Mouse (Mus musculus): ENCODE data around the gene Syne2. TPM values are rescaled to one million over a fixed set of nuclear protein-coding genes. Genes with fewer than 3 reads are reported as not detected.
A peak's percentile ranks its signal among the peaks of the same experiment; 100 is the strongest.
"Not testable (repeated sequence)": the region's sequence is repeated elsewhere in the genome, so short reads cannot be mapped to it uniquely, and the experiment has no call there.

Syne2 gene
- polyA plus RNA-seq (2014; fragmentation: Nextera tagmentation; extraction: Ambion mirVana): 59.4 and 68.4 TPM in 2 replicates

DNA sequence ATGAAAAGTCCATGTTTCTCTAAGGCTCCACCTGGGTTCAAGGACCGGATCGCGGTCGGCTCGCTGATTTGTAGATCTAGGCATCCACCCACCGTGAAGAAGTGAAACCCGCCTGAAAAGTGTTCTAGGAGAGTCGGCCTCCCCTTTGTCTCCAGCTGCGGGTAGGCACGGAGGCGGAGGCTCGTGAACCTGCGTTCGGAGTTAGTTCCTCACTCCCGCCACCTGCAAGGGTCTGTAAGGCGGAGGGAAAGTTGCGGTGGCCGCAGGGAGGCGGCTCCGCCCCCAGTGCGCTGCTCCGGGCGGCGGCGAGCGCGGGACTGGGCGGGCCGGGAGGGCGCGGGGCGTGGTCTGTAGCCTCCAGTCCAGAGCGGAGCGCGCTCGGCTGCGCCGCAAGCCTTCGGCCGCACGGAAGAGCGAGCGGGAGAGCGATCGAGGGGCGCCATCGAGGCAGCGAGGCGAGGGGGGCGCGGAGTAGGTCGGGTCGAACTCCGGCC lies at the start of gene Syne2:
Gene Syne2, plus strand, starts transcription at position 176 of the 494 bp plus-strand sequence.
- DNase-seq: peak; percentile 92
- H3K9ac ChIP-seq: peak within 1 kb of the TSS; percentile 91
- H3K4me1 ChIP-seq (ENCODE audit: insufficient read depth): no peaks in the 10 kb centered on the region; the same call in 1 of the 2 replicates
- no peaks in the 10 kb centered on the region for H3K27me3 ChIP-seq (ENCODE audit: insufficient read depth, low read length)
- peak within 1 kb of the TSS; percentile 86 for H3K4me2 ChIP-seq
- H3K9me3 ChIP-seq (ENCODE audit: low read depth, low read length): no peaks in the 10 kb centered on the region
- ATAC-seq (ENCODE audit: insufficient read depth): peak; percentile 96
- 1% methylated on average over 54 of the region's 54 CpGs for WGBS
- no peaks in the 10 kb centered on the region for H3K36me3 ChIP-seq (ENCODE audit: insufficient read depth)
- TF ChIP-seq CTCF (IDR thresholded peaks at IDR 0.05; ENCODE audit: low read depth): no peak
- peak within 1 kb of the TSS; percentile 83 for H3K4me3 ChIP-seq (ENCODE audit: low read depth, low read length)
- H3K27ac ChIP-seq (ENCODE audit: low read depth): peak within 1 kb of the TSS; percentile 86

DNA sequence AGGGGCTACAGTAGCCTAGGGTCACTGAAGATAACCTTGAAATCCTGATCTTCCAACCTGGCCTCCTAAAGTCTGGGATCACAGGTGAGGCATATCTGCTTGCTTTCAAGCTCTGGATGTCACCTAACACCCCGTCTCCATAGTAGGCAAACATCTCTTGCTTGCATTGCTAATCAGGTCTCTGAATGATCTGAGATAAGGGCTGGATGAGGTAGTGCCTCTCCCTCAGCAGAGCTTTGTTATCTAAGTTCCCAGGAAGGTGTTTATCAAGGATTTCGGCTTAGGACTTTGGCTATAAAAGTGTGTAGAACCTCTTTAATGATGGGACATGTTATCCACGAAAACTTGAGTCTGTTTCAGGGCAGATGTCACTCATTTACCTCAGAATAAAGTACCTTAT lies 46.5 kb upstream of the Syne2 start:
- TF ChIP-seq CTCF (IDR thresholded peaks at IDR 0.05; ENCODE audit: low read depth): no peak
- Histone ChIP-seq H3K9ac (no peak overlapping the region), H3K36me3 (ENCODE audit: insufficient read depth) (no peaks in the 10 kb centered on the region), H3K4me2 (no peak overlapping the region), H3K4me3 (ENCODE audit: low read depth, low read length) (no peak overlapping the region), H3K9me3 (ENCODE audit: low read depth, low read length) (no peaks in the 10 kb centered on the region), H3K27me3 (ENCODE audit: insufficient read depth, low read length) (no peaks in the 10 kb centered on the region), H3K27ac (ENCODE audit: low read depth) (no peak overlapping the region), H3K4me1 (ENCODE audit: insufficient read depth) (no peaks in the 10 kb centered on the region)
- WGBS: 16% methylated on average over 3 of the region's 3 CpGs
- ATAC-seq (ENCODE audit: insufficient read depth) (no peak), DNase-seq (no peak)

DNA sequence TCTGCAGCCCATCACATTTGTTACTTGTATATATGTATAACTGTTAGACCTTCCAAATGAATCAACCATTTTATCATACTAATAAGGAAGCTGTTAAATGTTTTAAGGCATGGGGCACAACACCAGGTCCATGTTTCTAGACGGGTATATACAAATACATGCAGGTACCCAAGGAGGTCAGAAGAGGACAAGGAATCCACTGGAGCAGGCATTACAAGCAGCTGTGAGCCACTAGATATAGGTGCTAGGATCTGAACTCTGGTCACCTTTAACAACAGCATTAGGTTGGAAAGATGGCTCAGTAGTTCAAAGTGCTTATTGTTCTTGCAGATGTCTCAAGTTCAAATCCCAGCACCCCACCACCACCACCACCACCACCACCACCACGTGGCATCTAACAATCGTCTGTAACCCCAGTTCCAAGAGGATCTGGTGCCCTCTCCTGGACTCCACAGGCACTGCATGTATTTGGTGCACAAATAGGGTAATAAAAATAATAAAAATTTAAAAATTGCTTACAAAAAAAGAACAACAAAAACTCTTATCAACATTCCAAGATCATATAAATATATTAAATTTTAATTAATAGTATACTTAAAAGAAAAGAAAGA lies 45.4 kb upstream of the Syne2 start:
- Histone ChIP-seq H3K4me2 (no peak overlapping the region), H3K4me3 (ENCODE audit: low read depth, low read length) (no peak overlapping the region), H3K4me1 (ENCODE audit: insufficient read depth) (no peaks in the 10 kb centered on the region), H3K36me3 (ENCODE audit: insufficient read depth) (no peaks in the 10 kb centered on the region), H3K27me3 (ENCODE audit: insufficient read depth, low read length) (no peaks in the 10 kb centered on the region), H3K9me3 (ENCODE audit: low read depth, low read length) (no peaks in the 10 kb centered on the region), H3K27ac (ENCODE audit: low read depth) (no peak overlapping the region), H3K9ac (no peak overlapping the region)
- TF ChIP-seq CTCF (IDR thresholded peaks at IDR 0.05; ENCODE audit: low read depth): peak; percentile 75
- DNase-seq (peak; percentile 78), ATAC-seq (ENCODE audit: insufficient read depth) (no peak; the same call in 1 of the 2 replicates)
- 22% methylated on average over 3 of the region's 3 CpGs for WGBS

DNA sequence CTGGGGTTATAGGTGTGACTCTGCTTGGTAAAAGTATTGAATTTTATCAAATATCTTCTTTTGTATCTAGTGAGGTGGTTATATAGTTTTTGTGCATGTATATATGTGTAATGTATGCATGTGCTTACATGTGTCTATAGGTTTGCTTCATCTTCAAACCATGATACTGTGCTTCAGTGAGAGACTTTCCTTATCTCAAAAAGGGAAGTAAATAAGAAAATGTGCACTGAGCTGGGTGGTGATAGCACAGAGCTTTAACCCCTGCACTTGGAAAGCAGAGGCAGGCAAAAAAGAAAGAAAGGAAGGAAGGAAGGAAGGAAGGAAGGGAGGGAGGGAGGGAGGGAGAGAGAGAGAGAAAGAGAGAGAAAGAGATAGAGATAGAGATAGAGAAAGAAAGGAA lies 36.5 kb upstream of the Syne2 start:
- no peak for DNase-seq
- Histone ChIP-seq H3K9me3 (ENCODE audit: low read depth, low read length) (no peaks in the 10 kb centered on the region; the same call in 1 of the 2 replicates), H3K27ac (ENCODE audit: low read depth) (no peak overlapping the region), H3K27me3 (ENCODE audit: insufficient read depth, low read length) (no peaks in the 10 kb centered on the region), H3K4me3 (ENCODE audit: low read depth, low read length) (no peak overlapping the region), H3K9ac (no peak overlapping the region), H3K4me1 (ENCODE audit: insufficient read depth) (no peaks in the 10 kb centered on the region), H3K36me3 (ENCODE audit: insufficient read depth) (no peaks in the 10 kb centered on the region), H3K4me2 (no peak overlapping the region)
- no peak for TF ChIP-seq CTCF (IDR thresholded peaks at IDR 0.05; ENCODE audit: low read depth)
- ATAC-seq (ENCODE audit: insufficient read depth): no peak

DNA sequence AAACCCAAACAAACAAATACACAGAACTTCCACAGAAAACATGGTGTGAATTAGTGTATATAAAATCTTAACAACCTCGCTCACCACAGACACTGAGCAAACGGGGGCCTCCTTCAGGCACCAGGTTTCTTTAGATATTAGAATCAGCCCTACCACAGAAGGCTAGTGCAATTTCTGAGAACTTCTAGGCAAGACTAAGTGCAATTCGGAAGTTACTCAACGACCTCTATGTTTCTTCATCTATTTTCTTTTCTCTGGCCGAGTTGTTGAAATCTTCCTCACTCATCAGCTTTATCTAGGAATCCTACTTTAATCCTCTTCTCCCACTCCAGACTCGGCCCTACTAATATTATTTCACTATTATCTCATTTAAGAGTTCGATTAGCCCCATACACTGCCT lies 35.9 kb upstream of the Syne2 start:
- Histone ChIP-seq H3K4me3 (ENCODE audit: low read depth, low read length) (no peak overlapping the region), H3K9ac (no peak overlapping the region), H3K27me3 (ENCODE audit: insufficient read depth, low read length) (no peaks in the 10 kb centered on the region), H3K4me1 (ENCODE audit: insufficient read depth) (no peaks in the 10 kb centered on the region), H3K4me2 (no peak overlapping the region), H3K36me3 (ENCODE audit: insufficient read depth) (no peaks in the 10 kb centered on the region), H3K9me3 (ENCODE audit: low read depth, low read length) (no peaks in the 10 kb centered on the region; the same call in 1 of the 2 replicates), H3K27ac (ENCODE audit: low read depth) (no peak overlapping the region)
- WGBS: 71% methylated on average over 7 of the region's 7 CpGs
- no peak for TF ChIP-seq CTCF (IDR thresholded peaks at IDR 0.05; ENCODE audit: low read depth)
- no peak for ATAC-seq (ENCODE audit: insufficient read depth)
- DNase-seq: no peak

DNA sequence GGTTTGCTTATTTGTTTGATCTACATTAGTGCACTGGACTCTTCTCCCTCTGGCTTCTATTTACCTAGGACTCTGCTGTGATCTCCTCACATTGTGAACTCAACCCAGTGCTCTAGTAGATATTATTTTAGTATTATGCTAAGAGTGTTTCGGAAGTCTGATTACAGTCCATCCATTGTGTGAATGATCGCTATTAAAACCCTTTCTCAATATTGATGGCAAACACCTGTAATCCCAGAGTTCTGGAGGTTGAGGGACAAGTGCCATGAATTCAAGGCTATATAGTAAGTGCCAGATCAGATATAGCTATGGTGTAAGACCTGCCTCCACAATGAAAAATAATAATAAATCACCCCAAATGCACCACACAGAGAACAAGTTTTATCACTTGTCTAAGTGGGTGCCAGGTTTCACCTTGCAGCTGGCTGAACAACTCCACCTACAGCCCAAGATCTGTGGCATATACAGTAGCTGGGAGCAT lies 33.6 kb upstream of the Syne2 start:
- 74% methylated on average over 2 of the region's 2 CpGs for WGBS

DNA sequence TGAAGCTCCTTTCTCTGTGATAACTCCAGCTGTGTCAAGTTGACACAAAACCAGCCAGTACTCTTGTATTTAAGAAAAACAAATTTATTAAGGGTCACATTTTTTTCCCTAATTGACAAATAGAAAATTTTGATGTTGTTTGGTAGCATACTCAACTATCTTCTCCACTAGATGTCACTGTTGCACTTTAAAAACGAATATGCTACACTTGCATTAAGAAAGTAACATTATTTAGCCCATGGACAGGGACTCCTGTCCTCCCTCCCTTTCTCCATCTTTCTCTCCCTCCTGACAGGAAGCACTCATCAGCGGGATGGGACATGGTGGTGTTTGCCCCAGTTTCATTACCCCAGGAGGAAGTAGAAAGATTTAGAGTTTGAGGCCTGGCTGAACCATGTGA lies 31.3 kb upstream of the Syne2 start:
- peak; percentile 63; the same call in 1 of the 2 replicates for ATAC-seq (ENCODE audit: insufficient read depth)

More for the DNA sequence above, 33.6 kb upstream of the Syne2 start:
- Histone ChIP-seq H3K9ac (no peak overlapping the region), H3K9me3 (ENCODE audit: low read depth, low read length) (no peaks in the 10 kb centered on the region; the same call in 1 of the 2 replicates), H3K27ac (ENCODE audit: low read depth) (no peak overlapping the region), H3K4me3 (ENCODE audit: low read depth, low read length) (no peak overlapping the region), H3K36me3 (ENCODE audit: insufficient read depth) (no peaks in the 10 kb centered on the region), H3K4me2 (no peak overlapping the region), H3K27me3 (ENCODE audit: insufficient read depth, low read length) (no peaks in the 10 kb centered on the region), H3K4me1 (ENCODE audit: insufficient read depth) (no peaks in the 10 kb centered on the region)
- ATAC-seq (ENCODE audit: insufficient read depth) (no peak), DNase-seq (no peak)
- no peak for TF ChIP-seq CTCF (IDR thresholded peaks at IDR 0.05; ENCODE audit: low read depth)

More for the DNA sequence above, 31.3 kb upstream of the Syne2 start:
- H3K27me3 ChIP-seq (ENCODE audit: insufficient read depth, low read length); H3K27ac ChIP-seq (ENCODE audit: low read depth); H3K9ac ChIP-seq; H3K9me3 ChIP-seq (ENCODE audit: low read depth, low read length); H3K4me3 ChIP-seq (ENCODE audit: low read depth, low read length); H3K36me3 ChIP-seq (ENCODE audit: insufficient read depth); H3K4me2 ChIP-seq; H3K4me1 ChIP-seq (ENCODE audit: insufficient read depth): not testable (repeated sequence)
- DNase-seq: peak; percentile 94
- peak; percentile 59 for TF ChIP-seq CTCF (IDR thresholded peaks at IDR 0.05; ENCODE audit: low read depth)
- 0% methylated on average over 2 of the region's 2 CpGs for WGBS

Data from lung, embryonic 14.5 days (tissue).